Mouse (Mus musculus) bone marrow macrophage, adult 2 months (primary cell): ENCODE measurements around the gene N4bp1. TPM values are rescaled to one million over a fixed set of nuclear protein-coding genes. Genes with fewer than 3 reads are reported as not detected.

Experiments used
- H3K27ac ChIP-seq: 2 replicates; pipeline ENCODE4 v1.5.1; 2012; ENCODE audit warnings: low read depth, low read length; ENCODE audit not compliant: insufficient read depth
- H3K4me1 ChIP-seq: 2 replicates; pipeline ENCODE4 v1.6.1; 2012; ENCODE audit warnings: low read length; ENCODE audit not compliant: control insufficient read depth, insufficient read depth
- H3K4me3 ChIP-seq: 2 replicates; pipeline ENCODE4 v1.5.1; 2012; ENCODE audit warnings: mild to moderate bottlenecking, low read length, moderate library complexity; ENCODE audit not compliant: insufficient read depth
- CTCF ChIP-seq: IDR thresholded peaks from 2 replicates; pipeline ENCODE4 v1.5.1; 2012; ENCODE audit warnings: low read depth, mild to moderate bottlenecking, low read length, moderate library complexity
- POLR2A ChIP-seq: IDR thresholded peaks from 2 replicates; pipeline ENCODE4 v1.6.1; 2012; ENCODE audit warnings: mild to moderate bottlenecking, low read depth, low read length, borderline replicate concordance
- polyA plus RNA-seq: library from polyadenylated mRNA; stranded (reverse); fragments of >200 nt; gene quantifications from 2 replicates; pipeline ENCODE4 v1.2.4, GENCODE M21; 2012; ENCODE audit not compliant: missing spikeins, insufficient read depth, insufficient read length

N4bp1 gene
- polyA plus RNA-seq, 1 experiment, result 31.1 TPM

GRCm38 (mm10) chr8:86901972-86902371 is 16.9 kb upstream of the N4bp1 start:
- no peak overlapping the region for H3K27ac ChIP-seq
- H3K4me3 ChIP-seq, result no peak overlapping the region
- H3K4me1 ChIP-seq, result peaks cover 14% of the 10 kb centered on the region
- TF ChIP-seq CTCF (no peak), POLR2A (no peak)

- H3K4me1 ChIP-seq, result peaks cover 31% of the 10 kb centered on the region
- no peak overlapping the region for H3K4me3 ChIP-seq
- no peak overlapping the region for H3K27ac ChIP-seq
- TF ChIP-seq POLR2A (no peak), CTCF (no peak)
These were observed 12.8 kb upstream of the N4bp1 start for GRCm38 (mm10) chr8:86897726-86898419.

- H3K27ac ChIP-seq, result no peak overlapping the region
- TF ChIP-seq CTCF (no peak), POLR2A (no peak)
- peaks cover 42% of the 10 kb centered on the region for H3K4me1 ChIP-seq
- no peak overlapping the region for H3K4me3 ChIP-seq
These were observed 10.3 kb upstream of the N4bp1 start for GRCm38 (mm10) chr8:86895390-86895789.

GRCm38 (mm10) chr8:86894194-86894761 is 9.2 kb upstream of the N4bp1 start:
- no peak for TF ChIP-seq POLR2A
- TF ChIP-seq CTCF, result no peak
- Histone ChIP-seq H3K4me3 (no peak overlapping the region), H3K27ac (peak overlapping the region; percentile 45; the same call in 1 of the 2 replicates), H3K4me1 (peaks cover 53% of the 10 kb centered on the region)

GRCm38 (mm10) chr8:86893554-86893953 is 8.5 kb upstream of the N4bp1 start:
- TF ChIP-seq POLR2A, result no peak
- TF ChIP-seq CTCF, result no peak
- H3K4me3 ChIP-seq, result no peak overlapping the region
- H3K4me1 ChIP-seq, result peaks cover 59% of the 10 kb centered on the region
- H3K27ac ChIP-seq, result peak overlapping the region; percentile 48

- Histone ChIP-seq H3K4me3 (no peak overlapping the region), H3K27ac (peak overlapping the region; percentile 37), H3K4me1 (peaks cover 69% of the 10 kb centered on the region)
- TF ChIP-seq CTCF (no peak), POLR2A (no peak)
These were observed 6.5 kb upstream of the N4bp1 start for GRCm38 (mm10) chr8:86891533-86891932.

GRCm38 (mm10) chr8:86888058-86888939 is 3.2 kb upstream of the N4bp1 start:
- Histone ChIP-seq H3K4me3 (peak overlapping the region; percentile 22; the same call in 1 of the 2 replicates), H3K27ac (peak overlapping the region; percentile 94), H3K4me1 (peaks cover 62% of the 10 kb centered on the region)
- TF ChIP-seq CTCF (no peak), POLR2A (no peak)

- no peak for TF ChIP-seq POLR2A
- TF ChIP-seq CTCF, result no peak
- Histone ChIP-seq H3K4me3 (peak overlapping the region; percentile 98), H3K4me1 (peaks cover 58% of the 10 kb centered on the region), H3K27ac (peak overlapping the region; percentile 64)
These were observed 991 bp downstream of the N4bp1 start for GRCm38 (mm10) chr8:86884067-86884466.

GRCm38 (mm10) chr8:86882568-86883478 is 2.2 kb downstream of the N4bp1 start:
- H3K27ac ChIP-seq, result peak overlapping the region; percentile 43
- peak overlapping the region; percentile 98 for H3K4me3 ChIP-seq
- TF ChIP-seq CTCF (no peak), POLR2A (no peak)
- peaks cover 61% of the 10 kb centered on the region for H3K4me1 ChIP-seq
